26 mouse cellular contexts compared by ENCODE assay signal in the genomic region with DNA sequence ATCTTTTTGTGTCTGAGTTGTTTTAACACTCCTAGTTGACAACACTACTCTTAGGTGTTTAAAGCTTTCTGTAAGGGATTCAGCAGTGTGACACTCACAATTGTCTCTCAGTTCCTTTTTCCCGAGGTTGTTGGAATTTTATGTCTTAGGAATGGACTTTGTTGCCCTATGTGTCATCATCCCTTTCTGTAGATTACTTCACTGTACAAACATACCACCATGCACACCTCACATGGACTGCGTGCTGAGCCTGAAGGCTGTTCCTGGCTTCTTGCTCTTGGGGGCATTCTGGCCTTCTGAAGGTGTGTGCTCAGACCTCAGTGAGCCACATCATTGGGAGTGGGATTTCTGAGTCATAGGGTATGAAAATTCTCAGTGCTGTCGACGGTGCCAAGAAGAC.
"Had no signal": no experiment of that assay in that cellular context is flagged by ENCODE, and none has a peak within 500 bp of the region (broad histone marks: within the 10 kb centered on the region; RNA-seq: fewer than 3 reads in every experiment).

No protein-coding gene starts in this region.

- H3K27ac ChIP-seq: heart, adult 2 months; heart, embryonic 13.5 days; heart, embryonic 15.5 days; hindbrain, embryonic 10.5 days; hindbrain, embryonic 12.5 days; hindbrain, embryonic 14.5 days; hindbrain, postnatal 0 days; layer of hippocampus, adult 2 months; left cerebral cortex, adult 2 months; limb, embryonic 13.5 days; limb, embryonic 15.5 days; liver, embryonic 13.5 days; liver, embryonic 15.5 days had no signal

- DNase-seq: forebrain, postnatal 0 days; gastrocnemius, postnatal 14 days; gastrocnemius, postnatal 36 days; heart, adult 11 months; heart, adult 2 months; heart, postnatal 14 days; heart, postnatal 36 days; kidney, adult 18-20 months; kidney, adult 8-10 months; kidney, postnatal 10 days; kidney, postnatal 25 days; kidney, postnatal 4 days; layer of hippocampus, adult 9-11 months; liver, embryonic 13.5 days had no signal

- H3K9ac ChIP-seq: forebrain, postnatal 0 days; heart, embryonic 13.5 days; heart, embryonic 15.5 days; hindbrain, embryonic 12.5 days; hindbrain, embryonic 14.5 days; limb, embryonic 13.5 days; limb, embryonic 15.5 days; liver, embryonic 13.5 days; liver, embryonic 15.5 days had no signal

- H3K4me1 ChIP-seq: heart, embryonic 13.5 days; heart, embryonic 15.5 days; hindbrain, embryonic 10.5 days; hindbrain, embryonic 12.5 days; limb, embryonic 15.5 days; liver, embryonic 13.5 days; liver, embryonic 15.5 days had no signal

- H3K27me3 ChIP-seq: heart, embryonic 13.5 days; heart, embryonic 15.5 days; hindbrain, embryonic 12.5 days; limb, embryonic 13.5 days; liver, embryonic 13.5 days; liver, embryonic 15.5 days had no signal

- H3K4me3 ChIP-seq: heart, adult 2 months; heart, embryonic 13.5 days; heart, embryonic 15.5 days; hindbrain, embryonic 10.5 days; hindbrain, embryonic 12.5 days; layer of hippocampus, adult 2 months; left cerebral cortex, adult 2 months; limb, embryonic 13.5 days; limb, embryonic 15.5 days; liver, embryonic 13.5 days; liver, embryonic 15.5 days had no signal

- H3K9me3 ChIP-seq: heart, embryonic 15.5 days; hindbrain, embryonic 12.5 days; limb, embryonic 15.5 days; liver, embryonic 13.5 days; liver, embryonic 15.5 days had no signal

- H3K4me2 ChIP-seq: heart, embryonic 11.5 days; heart, embryonic 13.5 days; heart, embryonic 15.5 days; hindbrain, embryonic 12.5 days; hindbrain, embryonic 14.5 days; limb, embryonic 13.5 days; limb, embryonic 15.5 days; liver, embryonic 13.5 days; liver, embryonic 15.5 days had no signal

- ATAC-seq: forebrain, postnatal 0 days; hindbrain, postnatal 0 days had no signal

- H3K36me3 ChIP-seq: heart, embryonic 13.5 days; heart, embryonic 15.5 days; hindbrain, embryonic 10.5 days; hindbrain, embryonic 12.5 days; limb, embryonic 13.5 days; limb, embryonic 15.5 days; liver, embryonic 13.5 days; liver, embryonic 15.5 days had no signal
